Mouse (Mus musculus): ENCODE measurements around the gene Slc7a5. TPM values are rescaled to one million over a fixed set of nuclear protein-coding genes. Genes with fewer than 3 reads are reported as not detected.
A peak's percentile ranks its signal among the peaks of the same experiment; 100 is the strongest.

Slc7a5 gene
- polyA plus RNA-seq, 1 experiment from 2014 or later: 10.2 TPM

GRCm38 (mm10) chr8:121911987-121912386 is 4.5 kb upstream of the Slc7a5 start:
- no peak overlapping the region for H3K4me2 ChIP-seq (ENCODE audit: low read length)
- no peak overlapping the region for H3K9ac ChIP-seq (ENCODE audit: low read depth, low read length)
- H3K4me1 ChIP-seq (replicated peaks; ENCODE audit: insufficient read depth, low read length): 0 out of 2 replicates have a peak, but pooled peaks cover 5% of the 10 kb centered on the region
- no peaks in the 10 kb centered on the region for H3K36me3 ChIP-seq (ENCODE audit: insufficient read depth, low read length)
- no peaks in the 10 kb centered on the region for H3K27me3 ChIP-seq (ENCODE audit: insufficient read depth, low read length)
- H3K4me3 ChIP-seq (replicated peaks; ENCODE audit: low read depth, low read length): no peak overlapping the region
- H3K27ac ChIP-seq: no peak overlapping the region
- TF ChIP-seq CTCF (IDR thresholded peaks at IDR 0.05; ENCODE audit: low read depth): no peak
- no peaks in the 10 kb centered on the region for H3K9me3 ChIP-seq (replicated peaks; ENCODE audit: low read length)
- ATAC-seq (replicated peaks; ENCODE audit: low FRiP score, low read depth) (no peak), DNase-seq (ENCODE audit: low spot score) (no peak)
- 63% methylated on average over 7 of the region's 7 CpGs for WGBS

GRCm38 (mm10) chr8:121911400-121911799 is 3.9 kb upstream of the Slc7a5 start:
- WGBS: 88% methylated on average over 6 of the region's 6 CpGs
- Histone ChIP-seq H3K4me3 (replicated peaks; ENCODE audit: low read depth, low read length) (no peak overlapping the region), H3K9me3 (replicated peaks; ENCODE audit: low read length) (no peaks in the 10 kb centered on the region), H3K27me3 (ENCODE audit: insufficient read depth, low read length) (no peaks in the 10 kb centered on the region), H3K36me3 (ENCODE audit: insufficient read depth, low read length) (no peaks in the 10 kb centered on the region), H3K9ac (ENCODE audit: low read depth, low read length) (no peak overlapping the region), H3K4me1 (replicated peaks; ENCODE audit: insufficient read depth, low read length) (peaks cover 5% of the 10 kb centered on the region; the same call in 1 of the 2 replicates), H3K27ac (no peak overlapping the region), H3K4me2 (ENCODE audit: low read length) (no peak overlapping the region)
- no peak for ATAC-seq (replicated peaks; ENCODE audit: low FRiP score, low read depth)
- no peak for DNase-seq (ENCODE audit: low spot score)
- TF ChIP-seq CTCF (IDR thresholded peaks at IDR 0.05; ENCODE audit: low read depth): no peak

GRCm38 (mm10) chr8:121909663-121910062 is 2.2 kb upstream of the Slc7a5 start:
- Histone ChIP-seq H3K27ac (no peak overlapping the region), H3K9me3 (replicated peaks; ENCODE audit: low read length) (no peaks in the 10 kb centered on the region), H3K4me1 (replicated peaks; ENCODE audit: insufficient read depth, low read length) (peaks cover 13% of the 10 kb centered on the region; the same call in 1 of the 2 replicates), H3K36me3 (ENCODE audit: insufficient read depth, low read length) (no peaks in the 10 kb centered on the region), H3K4me3 (replicated peaks; ENCODE audit: low read depth, low read length) (no peak overlapping the region), H3K4me2 (ENCODE audit: low read length) (no peak overlapping the region), H3K9ac (ENCODE audit: low read depth, low read length) (no peak overlapping the region), H3K27me3 (ENCODE audit: insufficient read depth, low read length) (no peaks in the 10 kb centered on the region)
- peak; percentile 77 for DNase-seq (ENCODE audit: low spot score)
- ATAC-seq (replicated peaks; ENCODE audit: low FRiP score, low read depth): no peak
- TF ChIP-seq CTCF (IDR thresholded peaks at IDR 0.05; ENCODE audit: low read depth): peak; percentile 85
- WGBS: 4% methylated on average over 6 of the region's 6 CpGs

GRCm38 (mm10) chr8:121909148-121909541 is 1.7 kb upstream of the Slc7a5 start:
- Histone ChIP-seq H3K9ac (ENCODE audit: low read depth, low read length) (no peak overlapping the region), H3K4me2 (ENCODE audit: low read length) (no peak overlapping the region), H3K27me3 (ENCODE audit: insufficient read depth, low read length) (no peaks in the 10 kb centered on the region), H3K27ac (no peak overlapping the region), H3K4me3 (replicated peaks; ENCODE audit: low read depth, low read length) (no peak overlapping the region), H3K9me3 (replicated peaks; ENCODE audit: low read length) (no peaks in the 10 kb centered on the region), H3K36me3 (ENCODE audit: insufficient read depth, low read length) (no peaks in the 10 kb centered on the region), H3K4me1 (replicated peaks; ENCODE audit: insufficient read depth, low read length) (peaks cover 13% of the 10 kb centered on the region; the same call in 1 of the 2 replicates)
- 68% methylated on average over 8 of the region's 8 CpGs for WGBS
- no peak for TF ChIP-seq CTCF (IDR thresholded peaks at IDR 0.05; ENCODE audit: low read depth)
- DNase-seq (ENCODE audit: low spot score) (no peak), ATAC-seq (replicated peaks; ENCODE audit: low FRiP score, low read depth) (no peak)

- 0 out of 2 replicates have a peak overlapping the region, but pooled peaks have one; percentile 69 for H3K4me3 ChIP-seq (replicated peaks; ENCODE audit: low read depth, low read length)
- DNase-seq (ENCODE audit: low spot score) (no peak), ATAC-seq (replicated peaks; ENCODE audit: low FRiP score, low read depth) (no peak)
- no peak for TF ChIP-seq CTCF (IDR thresholded peaks at IDR 0.05; ENCODE audit: low read depth)
- no peak overlapping the region for H3K4me2 ChIP-seq (ENCODE audit: low read length)
- no peak overlapping the region for H3K9ac ChIP-seq (ENCODE audit: low read depth, low read length)
- H3K9me3 ChIP-seq (replicated peaks; ENCODE audit: low read length): no peaks in the 10 kb centered on the region
- H3K4me1 ChIP-seq (replicated peaks; ENCODE audit: insufficient read depth, low read length): peaks cover 13% of the 10 kb centered on the region; the same call in 1 of the 2 replicates
- H3K36me3 ChIP-seq (ENCODE audit: insufficient read depth, low read length): no peaks in the 10 kb centered on the region
- no peaks in the 10 kb centered on the region for H3K27me3 ChIP-seq (ENCODE audit: insufficient read depth, low read length)
- WGBS: 43% methylated on average over 8 of the region's 8 CpGs
- H3K27ac ChIP-seq: no peak overlapping the region
Measured at GRCm38 (mm10) chr8:121908378-121909147, 1.1 kb upstream of the Slc7a5 start.

GRCm38 (mm10) chr8:121906542-121907512 is 667 bp downstream of the Slc7a5 start:
- Histone ChIP-seq H3K4me2 (ENCODE audit: low read length) (peak overlapping the region; percentile 100), H3K27ac (no peak overlapping the region), H3K27me3 (ENCODE audit: insufficient read depth, low read length) (no peaks in the 10 kb centered on the region), H3K36me3 (ENCODE audit: insufficient read depth, low read length) (no peaks in the 10 kb centered on the region), H3K9ac (ENCODE audit: low read depth, low read length) (peak overlapping the region; percentile 67), H3K4me1 (replicated peaks; ENCODE audit: insufficient read depth, low read length) (peaks cover 13% of the 10 kb centered on the region), H3K9me3 (replicated peaks; ENCODE audit: low read length) (no peaks in the 10 kb centered on the region), H3K4me3 (replicated peaks; ENCODE audit: low read depth, low read length) (peak overlapping the region; percentile 69)
- under 1% methylated on average over 65 of the region's 72 CpGs for whole genome bisulfite sequencing
- DNase-seq (ENCODE audit: low spot score): peak; percentile 67
- no peak for TF ChIP-seq CTCF (IDR thresholded peaks at IDR 0.05; ENCODE audit: low read depth)
- peak; percentile 22 for ATAC-seq (replicated peaks; ENCODE audit: low FRiP score, low read depth)
